Mouse (Mus musculus): ENCODE measurements around the gene Cryba1. TPM values are rescaled to one million over a fixed set of nuclear protein-coding genes. Genes with fewer than 3 reads are reported as not detected.

The Cryba1 gene
- polyA plus RNA-seq, 1 experiment, result not detected

GRCm38 (mm10) chr11:77738555-77738954 is 13.5 kb upstream of the Cryba1 start:
- no peak for TF ChIP-seq GATA1 (IDR thresholded peaks at IDR 0.05; ENCODE audit: low read length)

GRCm38 (mm10) chr11:77737289-77737688 is 12.2 kb upstream of the Cryba1 start:
- no peak for TF ChIP-seq GATA1 (IDR thresholded peaks at IDR 0.05; ENCODE audit: low read length)

- no peak for TF ChIP-seq GATA1 (IDR thresholded peaks at IDR 0.05; ENCODE audit: low read length)
Observed at GRCm38 (mm10) chr11:77728587-77728986, 3.5 kb upstream of the Cryba1 start.

- no peak for TF ChIP-seq GATA1 (IDR thresholded peaks at IDR 0.05; ENCODE audit: low read length)
Observed at GRCm38 (mm10) chr11:77724766-77725165, 317 bp downstream of the Cryba1 start.

GRCm38 (mm10) chr11:77721389-77721788 is 3.7 kb downstream of the Cryba1 start:
- TF ChIP-seq GATA1 (IDR thresholded peaks at IDR 0.05; ENCODE audit: low read length), result no peak

- TF ChIP-seq GATA1 (IDR thresholded peaks at IDR 0.05; ENCODE audit: low read length), result no peak
Observed at GRCm38 (mm10) chr11:77719055-77719454, 6.0 kb downstream of the Cryba1 start.

GRCm38 (mm10) chr11:77713736-77714135 is 11.3 kb downstream of the Cryba1 start:
- no peak for TF ChIP-seq GATA1 (IDR thresholded peaks at IDR 0.05; ENCODE audit: low read length)

GRCm38 (mm10) chr11:77709039-77709438 is 16.0 kb downstream of the Cryba1 start:
- no peak for TF ChIP-seq GATA1 (IDR thresholded peaks at IDR 0.05; ENCODE audit: low read length)

GRCm38 (mm10) chr11:77705920-77706319 is 19.2 kb downstream of the Cryba1 start:
- TF ChIP-seq GATA1 (IDR thresholded peaks at IDR 0.05; ENCODE audit: low read length), result no peak

GRCm38 (mm10) chr11:77697232-77697631 is 27.9 kb downstream of the Cryba1 start:
- TF ChIP-seq GATA1 (IDR thresholded peaks at IDR 0.05; ENCODE audit: low read length), result no peak

- TF ChIP-seq GATA1 (IDR thresholded peaks at IDR 0.05; ENCODE audit: low read length), result no peak
Observed at GRCm38 (mm10) chr11:77693026-77693425, 32.1 kb downstream of the Cryba1 start.

GRCm38 (mm10) chr11:77687541-77688131 is 37.4 kb downstream of the Cryba1 start:
- TF ChIP-seq GATA1 (IDR thresholded peaks at IDR 0.05; ENCODE audit: low read length), result no peak

- TF ChIP-seq GATA1 (IDR thresholded peaks at IDR 0.05; ENCODE audit: low read length), result no peak
Observed at GRCm38 (mm10) chr11:77686841-77687540, 38.1 kb downstream of the Cryba1 start.

GRCm38 (mm10) chr11:77686346-77686840 is 38.7 kb downstream of the Cryba1 start:
- TF ChIP-seq GATA1 (IDR thresholded peaks at IDR 0.05; ENCODE audit: low read length), result no peak

GRCm38 (mm10) chr11:77685383-77686265 is 39.5 kb downstream of the Cryba1 start, which contains the start of gene Nufip2:
TSS of gene Nufip2 (plus strand) at chr11:77686155.
- no peak for TF ChIP-seq GATA1 (IDR thresholded peaks at IDR 0.05; ENCODE audit: low read length)

GRCm38 (mm10) chr11:77684896-77685295 is 40.2 kb downstream of the Cryba1 start:
- TF ChIP-seq GATA1 (IDR thresholded peaks at IDR 0.05; ENCODE audit: low read length), result no peak

All from G1E-ER4 (cell line).